Mouse (Mus musculus) heart, postnatal 0 days (tissue): ENCODE measurements at regions not wholly inside any gene's neighbourhood (a gene's known extent, or its start where the extent isn't known, plus 50 kb on each side); places are given as distances from the start of the nearest gene placed in this dataset.

Experiments
- CTCF ChIP-seq: IDR thresholded peaks from 2 replicates; pipeline ENCODE4 v1.5.1; 2016; ENCODE audit warnings: antibody characterized with exemption, control low read depth, low read depth
- EP300 ChIP-seq: IDR thresholded peaks from 2 replicates; pipeline ENCODE4 v1.6.1; 2016; ENCODE audit warnings: antibody characterized with exemption, low read depth

- TF ChIP-seq CTCF (no peak), EP300 (no peak)
Measured at GRCm38 (mm10) chr11:31810011-31810786, 61.8 kb upstream of the Cpeb4 start.
